Mouse (Mus musculus): Measurements from ENCODE around the gene Chchd3.

The Chchd3 gene

GRCm38 (mm10) chr6:32935576-32935975 lies 124.5 kb downstream of the Chchd3 start:
- DNase-seq (ENCODE audit: low spot score in 2 of 2), result no peak

DNA sequence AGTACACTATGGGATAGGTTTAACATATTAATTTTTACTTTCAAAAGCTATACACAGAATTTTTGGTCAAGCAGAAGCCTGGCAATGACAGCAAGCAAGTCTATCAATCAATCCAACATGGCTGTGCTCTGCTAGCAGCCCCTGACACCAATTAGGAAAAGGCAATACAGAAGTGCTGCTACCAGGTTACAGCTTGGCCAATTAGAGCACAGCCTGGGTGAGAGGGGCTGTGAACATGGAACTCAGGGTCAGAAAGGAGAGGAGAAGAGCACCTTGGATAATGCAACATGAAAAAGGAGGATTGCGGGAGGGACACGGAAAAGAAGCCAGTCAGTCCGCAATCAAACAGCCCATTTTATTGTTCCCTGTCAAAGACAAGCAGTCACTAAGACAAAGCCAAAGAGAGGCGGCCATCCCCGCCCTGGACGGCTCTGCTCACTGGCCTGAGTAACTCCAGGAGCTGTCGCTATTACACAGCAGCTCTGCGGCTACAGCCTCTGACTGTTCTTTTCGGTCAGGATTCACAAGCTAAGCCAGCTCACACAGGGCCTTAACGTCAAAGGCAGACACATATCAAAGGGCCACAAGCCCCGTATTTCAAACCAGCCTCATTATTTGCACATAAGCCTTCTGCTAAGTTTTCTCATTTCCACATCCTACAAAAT lies 128.8 kb downstream of the Chchd3 start:
- no peak for DNase-seq (ENCODE audit: low spot score in 2 of 2)

- no peak for DNase-seq (ENCODE audit: low spot score in 2 of 2)
These were observed 137.7 kb downstream of the Chchd3 start for GRCm38 (mm10) chr6:32922391-32922790.

- peak; percentile 51 to 78 for DNase-seq (ENCODE audit: low spot score in 2 of 2)
These were observed 140.0 kb downstream of the Chchd3 start for GRCm38 (mm10) chr6:32920091-32920490.

DNA sequence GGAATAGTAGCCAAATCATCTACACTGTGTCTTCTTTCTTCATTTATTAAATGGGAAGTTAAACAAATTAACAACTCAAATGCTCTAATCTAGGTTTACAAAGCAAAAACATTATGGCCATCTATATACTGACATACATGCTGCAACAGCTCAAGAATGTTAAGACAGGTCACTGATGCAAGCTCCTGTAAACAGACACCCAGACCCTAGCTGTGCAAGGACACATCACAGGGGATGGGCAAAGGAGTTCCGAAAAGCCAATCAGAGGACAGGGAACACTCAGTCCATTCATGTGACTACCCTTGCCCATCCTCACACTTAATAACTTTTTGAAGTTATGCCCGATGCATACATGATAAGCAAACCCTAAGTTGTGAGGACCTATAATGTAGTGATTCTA lies 149.4 kb downstream of the Chchd3 start:
- no peak for DNase-seq (ENCODE audit: low spot score in 2 of 2)

DNA sequence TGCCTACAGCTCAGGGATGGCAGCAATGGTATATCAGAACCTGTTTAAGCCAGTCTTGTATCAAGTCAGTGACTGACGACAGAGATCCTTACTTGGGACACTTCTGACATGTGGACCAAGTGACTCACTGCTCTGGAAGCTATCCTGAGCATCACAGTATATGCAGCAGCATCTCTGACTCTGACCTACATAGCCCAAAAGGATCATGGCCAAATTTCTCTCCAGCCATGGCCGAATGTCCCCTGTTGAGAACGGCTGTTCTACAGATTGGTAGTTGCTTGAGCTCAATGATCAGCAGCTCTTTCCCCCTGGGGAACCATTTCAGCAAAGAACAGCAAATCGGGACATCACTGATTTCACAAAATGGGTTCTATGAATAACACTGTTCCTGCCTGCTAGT lies 161.0 kb downstream of the Chchd3 start:
- DNase-seq (ENCODE audit: low spot score in 2 of 2), result no peak

DNA sequence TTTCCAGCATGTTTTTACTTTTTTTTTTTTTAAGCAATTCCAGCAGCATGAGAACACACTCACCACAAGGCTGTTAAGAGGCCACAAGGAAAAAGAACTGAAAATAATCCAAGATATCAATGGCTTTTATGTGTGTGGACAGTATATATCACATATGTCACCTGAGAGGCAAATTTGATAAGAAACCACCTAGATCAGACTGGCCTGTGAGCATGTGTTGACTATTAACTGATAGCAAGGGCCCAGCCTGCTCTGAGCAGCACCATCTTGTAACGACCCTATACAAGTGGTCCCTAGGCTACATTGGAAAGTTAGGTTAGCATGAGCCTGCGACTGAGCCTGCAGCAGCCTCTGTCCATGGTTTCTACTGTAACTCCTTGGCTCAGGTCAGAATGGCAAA lies 166.0 kb downstream of the Chchd3 start:
- DNase-seq (ENCODE audit: low spot score in 2 of 2), result no peak

DNA sequence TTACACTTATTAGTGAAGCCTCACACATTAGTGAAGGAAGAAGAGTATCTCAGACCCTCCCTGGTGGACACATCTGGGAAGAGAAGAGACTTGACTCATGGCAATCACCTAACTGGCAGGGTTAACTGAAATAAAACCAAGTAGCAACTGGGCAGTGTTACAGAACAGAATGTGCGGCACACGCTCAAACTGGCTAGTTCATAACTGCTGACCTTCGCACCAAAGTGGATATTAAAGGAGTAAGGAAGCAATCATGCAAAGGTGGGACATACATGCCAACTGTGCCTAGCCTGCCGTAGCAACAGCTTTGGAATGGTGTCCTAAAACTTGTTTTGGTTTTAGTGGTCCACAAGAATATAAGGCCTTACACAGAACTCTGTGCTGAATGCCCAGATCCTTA lies 169.3 kb downstream of the Chchd3 start:
- DNase-seq (ENCODE audit: low spot score in 2 of 2), result no peak

GRCm38 (mm10) chr6:32888894-32889529 lies 171.0 kb downstream of the Chchd3 start:
- DNase-seq (ENCODE audit: low spot score in 2 of 2), result no peak

DNA sequence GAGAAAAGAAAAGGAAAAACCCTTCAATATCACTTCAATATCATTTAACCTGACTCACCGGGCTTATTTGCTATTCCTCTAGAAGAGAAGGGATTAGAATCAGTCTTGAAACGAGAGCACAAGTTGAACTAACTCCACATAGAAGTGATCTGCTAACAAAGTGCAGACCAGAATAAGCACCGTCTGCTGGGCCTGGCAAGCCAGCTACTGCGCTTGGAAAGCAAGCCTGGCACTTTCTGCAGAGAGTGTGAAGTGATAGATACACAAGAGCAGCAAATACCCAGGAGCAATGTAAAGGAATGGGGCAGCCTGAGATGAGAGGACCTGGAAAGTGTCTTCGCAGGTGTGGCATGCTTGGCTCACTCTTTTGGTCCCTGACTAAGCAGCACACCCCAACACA lies 181.5 kb downstream of the Chchd3 start:
- peak in 1 of 2 experiments; percentile 46 for DNase-seq (ENCODE audit: low spot score in 2 of 2)

DNA sequence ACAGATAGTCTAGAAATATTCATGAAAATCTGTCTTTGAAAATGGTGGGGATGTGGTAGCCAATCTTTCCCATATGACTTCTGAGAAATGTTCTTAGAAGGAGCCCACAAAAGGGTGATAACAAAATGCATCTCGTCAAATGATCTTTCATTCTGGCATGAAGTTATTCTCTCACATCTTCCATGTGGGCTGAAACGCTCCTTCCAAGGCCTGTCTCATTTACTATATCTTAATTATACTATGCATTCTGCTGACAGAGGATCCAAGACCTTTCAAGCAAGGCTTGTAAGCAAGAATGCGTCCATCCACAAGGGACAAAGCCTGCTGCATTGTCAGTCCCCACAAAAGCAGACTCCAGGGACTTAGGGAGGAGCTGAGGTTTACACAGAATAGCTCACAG lies 185.9 kb downstream of the Chchd3 start:
- DNase-seq (ENCODE audit: low spot score in 2 of 2), result no peak

DNA sequence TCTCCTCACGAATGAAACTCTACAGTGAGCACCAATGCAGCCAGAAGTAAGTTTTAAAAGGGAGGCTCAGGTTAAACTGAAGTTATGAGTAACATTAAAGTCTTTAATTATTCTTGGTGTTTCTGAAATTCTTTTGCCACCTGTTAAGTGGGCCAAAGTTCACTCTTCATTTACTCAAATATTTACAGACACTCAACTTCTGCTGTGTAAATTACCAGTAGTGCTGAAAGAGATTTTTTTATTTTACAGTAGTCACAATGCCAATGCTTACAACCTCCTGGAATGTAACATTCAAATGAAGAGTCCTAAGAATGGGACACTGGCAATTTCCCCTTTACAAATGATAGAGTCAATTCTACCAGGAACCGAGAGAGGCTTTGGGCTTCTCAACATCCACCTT lies 187.3 kb downstream of the Chchd3 start:
- no peak for DNase-seq (ENCODE audit: low spot score in 2 of 2)

DNA sequence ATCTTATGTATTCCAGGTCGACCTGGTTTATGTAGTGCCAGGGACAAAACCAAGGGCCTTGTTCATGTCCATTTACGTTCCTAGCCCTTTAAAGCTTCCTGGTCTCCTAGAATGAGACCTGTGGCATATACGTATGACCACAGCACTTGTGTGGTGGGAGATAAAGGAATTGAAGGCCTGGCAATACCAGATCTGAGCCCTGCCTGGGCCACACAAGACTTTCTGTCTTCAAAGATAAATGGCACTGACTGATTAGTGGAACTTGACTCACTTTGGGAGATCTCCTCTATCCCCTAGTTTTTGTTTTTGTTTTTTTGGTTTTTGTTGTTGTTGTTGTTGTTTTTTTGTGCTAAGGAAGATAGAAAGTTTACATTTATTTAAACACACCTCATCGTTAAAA lies 209.1 kb downstream of the Chchd3 start:
- no peak for DNase-seq (ENCODE audit: low spot score in 2 of 2)

GRCm38 (mm10) chr6:32848974-32849373 lies 211.1 kb downstream of the Chchd3 start:
- peak; percentile 6 to 12 for DNase-seq (ENCODE audit: low spot score in 2 of 2)

DNA sequence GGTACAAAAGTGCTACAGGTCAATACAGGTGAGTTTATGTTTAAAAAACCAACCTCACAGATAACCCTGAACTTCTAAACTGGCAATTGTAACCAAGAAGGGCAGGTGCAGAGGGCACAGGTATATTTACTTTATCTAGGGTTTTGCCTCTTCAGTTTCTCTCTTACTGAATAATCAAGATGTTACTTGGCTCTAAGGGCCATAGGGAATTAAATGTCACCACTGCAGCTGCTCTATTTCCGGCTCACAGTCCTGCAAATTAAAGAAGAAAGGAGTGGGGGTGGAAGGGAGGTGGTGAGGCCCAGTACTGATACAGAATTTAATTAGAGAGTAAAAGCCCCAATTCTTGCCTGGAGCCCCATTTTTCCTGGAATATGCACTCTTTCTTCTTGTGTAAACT lies 214.6 kb downstream of the Chchd3 start:
- DNase-seq (ENCODE audit: low spot score in 2 of 2), result no peak

GRCm38 (mm10) chr6:32837939-32838301 lies 222.1 kb downstream of the Chchd3 start:
- peak in 1 of 2 experiments; percentile 20 for DNase-seq (ENCODE audit: low spot score in 2 of 2)

GRCm38 (mm10) chr6:32837165-32837938 lies 222.7 kb downstream of the Chchd3 start:
- peak; percentile 50 to 64 for DNase-seq (ENCODE audit: low spot score in 2 of 2)

GRCm38 (mm10) chr6:32823856-32824620 lies 236.0 kb downstream of the Chchd3 start:
- no peak for DNase-seq (ENCODE audit: low spot score in 2 of 2)

GRCm38 (mm10) chr6:32818961-32819360 lies 241.1 kb downstream of the Chchd3 start:
- DNase-seq (ENCODE audit: low spot score in 2 of 2), result no peak

- DNase-seq (ENCODE audit: low spot score in 2 of 2), result no peak
These were observed 251.3 kb downstream of the Chchd3 start for GRCm38 (mm10) chr6:32808796-32809195.

- no peak for DNase-seq (ENCODE audit: low spot score in 2 of 2)
These were observed 252.3 kb downstream of the Chchd3 start for GRCm38 (mm10) chr6:32807771-32808170.

- no peak for DNase-seq (ENCODE audit: low spot score in 2 of 2)
These were observed 256.4 kb downstream of the Chchd3 start for GRCm38 (mm10) chr6:32803646-32804045.
